Mouse (Mus musculus) thymus, adult 2 months (tissue): ENCODE data around the gene Rsph4a. TPM values are rescaled to one million over a fixed set of nuclear protein-coding genes. Genes with fewer than 3 reads are reported as not detected.
A peak's percentile ranks its signal among the peaks of the same experiment; 100 is the strongest.

Source experiments
- DNase-seq: peaks from one replicate; pipeline ENCODE4 v3.0.0; 2021
- H3K27ac ChIP-seq: fragments of 200-500 bp; 2 replicates; pipeline ENCODE4 v1.5.1; 2012; ENCODE audit warnings: low read length, control low read depth; ENCODE audit not compliant: control insufficient read depth, insufficient read depth
- H3K27me3 ChIP-seq: fragments of 200-500 bp; 2 replicates; pipeline ENCODE4 v1.6.1; 2012; ENCODE audit warnings: mild to moderate bottlenecking, low read length, moderate library complexity, mixed read lengths; ENCODE audit not compliant: control insufficient read depth, insufficient read depth
- H3K36me3 ChIP-seq: fragments of 200-500 bp; 2 replicates; pipeline ENCODE4 v1.6.1; 2012; ENCODE audit warnings: mild to moderate bottlenecking, low read length, moderate library complexity; ENCODE audit not compliant: control insufficient read depth, insufficient read depth
- H3K4me1 ChIP-seq: fragments of 200-500 bp; replicated peaks from 2 replicates; pipeline ENCODE4 v1.6.1; 2012; ENCODE audit warnings: low read length; ENCODE audit not compliant: control insufficient read depth, insufficient read depth
- H3K4me3 ChIP-seq: fragments of 200-500 bp; 2 replicates; pipeline ENCODE4 v1.5.1; 2012; ENCODE audit warnings: mild to moderate bottlenecking, low read length, control low read depth, moderate library complexity; ENCODE audit not compliant: control insufficient read depth, insufficient read depth
- CTCF ChIP-seq: fragments of 200-500 bp; IDR thresholded peaks from 2 replicates; pipeline ENCODE4 v1.5.1; 2012; ENCODE audit warnings: mild to moderate bottlenecking, control low read depth, low read length, moderate library complexity, borderline replicate concordance; ENCODE audit not compliant: control insufficient read depth, poor library complexity, insufficient read depth; ENCODE audit errors: extremely low read depth
- POLR2A ChIP-seq: fragments of 200-500 bp; IDR thresholded peaks from 2 replicates; pipeline ENCODE4 v1.6.1; 2012; ENCODE audit warnings: mild to moderate bottlenecking, low read length, control low read depth, moderate library complexity; ENCODE audit not compliant: control insufficient read depth, poor library complexity, insufficient read depth; ENCODE audit errors: extremely low read depth
- WGBS: fragments of 180-500 bp; shearing (Covaris S2); methylation state at CpG from one replicate; pipeline ENCODE4 v1.1.7; 2018; 5-methylcytosine and 5-hydroxymethylcytosine counted together
- polyA plus RNA-seq: library from polyadenylated mRNA; depleted of rRNA; stranded (reverse); fragments of >200 nt; gene quantifications from 2 replicates; pipeline ENCODE4 v1.2.3, GENCODE M21; 2012; rRNA removed

Rsph4a gene
- polyA plus RNA-seq, 1 experiment, result 0.05 TPM

- Histone ChIP-seq H3K4me1 (no peaks in the 10 kb centered on the region), H3K27ac (no peak overlapping the region), H3K36me3 (no peaks in the 10 kb centered on the region), H3K27me3 (no peaks in the 10 kb centered on the region; the same call in 1 of the 2 replicates), H3K4me3 (no peak overlapping the region)
- TF ChIP-seq POLR2A (no peak), CTCF (no peak)
- no peak for DNase-seq
- WGBS, result 16% methylated on average over 6 of the region's 6 CpGs
Measured at GRCm38 (mm10) chr10:33905489-33905888, 578 bp downstream of the Rsph4a start.

GRCm38 (mm10) chr10:33940702-33941101 lies 35.8 kb downstream of the Rsph4a start:
- H3K4me1 ChIP-seq, result no peaks in the 10 kb centered on the region
- H3K4me3 ChIP-seq, result no peak overlapping the region
- TF ChIP-seq CTCF (no peak), POLR2A (no peak)
- DNase-seq, result no peak
- no peaks in the 10 kb centered on the region for H3K27me3 ChIP-seq
- peaks cover 50% of the 10 kb centered on the region for H3K36me3 ChIP-seq
- no peak overlapping the region for H3K27ac ChIP-seq

- DNase-seq, result no peak
- Histone ChIP-seq H3K4me3 (no peak overlapping the region), H3K27me3 (no peaks in the 10 kb centered on the region), H3K27ac (no peak overlapping the region), H3K4me1 (no peaks in the 10 kb centered on the region), H3K36me3 (peaks cover 43% of the 10 kb centered on the region)
- WGBS, result 97% methylated on average over 3 of the region's 3 CpGs
- TF ChIP-seq CTCF (no peak), POLR2A (no peak)
Measured at GRCm38 (mm10) chr10:33945390-33945789, 40.5 kb downstream of the Rsph4a start.

- WGBS, result 90% methylated on average over 2 of the region's 2 CpGs
- TF ChIP-seq CTCF, result no peak
- no peak for TF ChIP-seq POLR2A
- H3K36me3 ChIP-seq, result peaks cover 37% of the 10 kb centered on the region
Measured at GRCm38 (mm10) chr10:33946336-33946735, 41.4 kb downstream of the Rsph4a start.

GRCm38 (mm10) chr10:33950803-33951583 lies 46.1 kb downstream of the Rsph4a start, which contains the start of gene Zup1:
TSS of gene Zup1 (minus strand) at chr10:33951269.
- TF ChIP-seq CTCF (0 out of 2 replicates have a peak, but pooled peaks have one; percentile 45), POLR2A (peak; percentile 59)
- DNase-seq, result peak; percentile 91
- Histone ChIP-seq H3K36me3 (peaks cover 15% of the 10 kb centered on the region), H3K4me1 (no peaks in the 10 kb centered on the region), H3K27ac (peak within 1 kb of the TSS; percentile 21), H3K27me3 (no peaks in the 10 kb centered on the region), H3K4me3 (peak within 1 kb of the TSS; percentile 88)
- 1% methylated on average over 42 of the region's 42 CpGs for WGBS

More at GRCm38 (mm10) chr10:33946336-33946735, 41.4 kb downstream of the Rsph4a start:
- H3K4me3 ChIP-seq, result no peak overlapping the region
- DNase-seq, result no peak
- H3K27me3 ChIP-seq, result no peaks in the 10 kb centered on the region
- H3K4me1 ChIP-seq, result no peaks in the 10 kb centered on the region
- H3K27ac ChIP-seq, result no peak overlapping the region

GRCm38 (mm10) chr10:33952509-33952908 lies 47.6 kb downstream of the Rsph4a start:
- Histone ChIP-seq H3K27me3 (no peaks in the 10 kb centered on the region), H3K4me1 (no peaks in the 10 kb centered on the region), H3K36me3 (peaks cover 15% of the 10 kb centered on the region), H3K27ac (no peak overlapping the region), H3K4me3 (no peak overlapping the region)
- no peak for DNase-seq
- no peak for TF ChIP-seq CTCF
- TF ChIP-seq POLR2A, result no peak
- 97% methylated on average over 3 of the region's 3 CpGs for WGBS

Other genes with a start within 250 kb of the Rsph4a start
- not detected in 2 replicates for gene Sult3a2, start 118.4 kb upstream of the Rsph4a start, polyA plus RNA-seq
- gene Sult3a1, start 47.4 kb upstream of the Rsph4a start, polyA plus RNA-seq, result not detected in 2 replicates
- 11.0 and 12.0 TPM in 2 replicates for gene Zup1, start 46.2 kb downstream of the Rsph4a start, polyA plus RNA-seq
- 48.0 and 68.4 TPM in 2 replicates for gene Rwdd1, start 114.5 kb downstream of the Rsph4a start, polyA plus RNA-seq
- gene Trappc3l, start 132.5 kb downstream of the Rsph4a start, polyA plus RNA-seq, result not detected in 2 replicates
- 0.03 TPM in 1 of 2 replicates, not detected in the other for gene Calhm4, start 139.2 kb downstream of the Rsph4a start, polyA plus RNA-seq
- gene Calhm5, start 191.4 kb downstream of the Rsph4a start, polyA plus RNA-seq, result 0.06 and 0.09 TPM in 2 replicates
- 13.5 and 16.5 TPM in 2 replicates for gene Calhm6, start 222.9 kb downstream of the Rsph4a start, polyA plus RNA-seq